8 mouse cellular contexts compared by ENCODE assay signal in the genomic region with DNA sequence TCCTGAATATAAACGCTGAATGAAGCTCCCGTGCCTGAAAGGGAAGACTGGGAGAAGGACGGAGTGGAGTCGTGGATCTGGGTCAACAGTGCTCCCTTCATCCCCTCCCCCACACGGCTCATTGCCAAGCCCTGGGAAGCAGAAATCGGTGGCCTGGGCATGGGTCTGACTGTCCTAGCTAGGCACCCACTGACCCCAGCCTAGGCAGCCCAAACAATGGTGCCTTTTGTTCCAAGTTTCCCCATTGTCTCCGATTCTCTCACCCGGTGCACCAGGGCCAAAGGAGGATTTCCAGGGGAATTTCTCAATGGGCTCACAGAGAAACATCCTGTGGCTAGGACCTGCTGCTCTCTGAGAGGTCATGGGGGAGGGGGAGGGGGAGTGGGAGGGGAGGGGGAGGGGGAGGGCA. TPM values are rescaled to one million over a fixed set of nuclear protein-coding genes. Genes with fewer than 3 reads are reported as not detected.
DNase-seq lines count a peak whose midpoint lies in the region; ATAC-seq lines count a peak whose summit lies in the region.

No protein-coding gene starts in this region.

- peak; percentile 51 to 53 for DNase-seq in left cerebral cortex, adult 18-20 months (ENCODE audit: low spot score in 2 of 2)
- DNase-seq in left cerebral cortex, adult 11 months (ENCODE audit: low spot score): no peak
- DNase-seq in cerebellum, postnatal 14 days: peak; percentile 75 to 85
- DNase-seq in layer of hippocampus, adult 9-11 months: peak; percentile 50
- peak; percentile 98 for DNase-seq in retina, postnatal 1 day
- no peak for DNase-seq in thymus, postnatal 4 days

- H3K4me3 ChIP-seq in heart, embryonic 15.5 days: no peak overlapping the region

- peaks cover 63% of the 10 kb centered on the region for H3K4me1 ChIP-seq in heart, embryonic 15.5 days (replicated peaks)

- peak overlapping the region; percentile 78 for H3K27ac ChIP-seq in heart, embryonic 15.5 days

- WGBS in heart, embryonic 15.5 days: 15% methylated on average over 8 of the region's 8 CpGs

- H3K9me3 ChIP-seq in heart, embryonic 15.5 days (replicated peaks): no peaks in the 10 kb centered on the region

- no peaks in the 10 kb centered on the region for H3K36me3 ChIP-seq in heart, embryonic 15.5 days

- peak; percentile 3; the same call in 1 of the 2 replicates for ATAC-seq in heart, embryonic 15.5 days (replicated peaks; ENCODE audit: insufficient number of reproducible peaks, insufficient read depth, low FRiP score, low read depth)
- ATAC-seq in erythroblast, adult 5-6 weeks (replicated peaks; ENCODE audit: low FRiP score, poor library complexity, severe bottlenecking): no peak

- 0 out of 2 replicates have a peak overlapping the region, but pooled peaks have one; percentile 25 for H3K4me2 ChIP-seq in heart, embryonic 15.5 days

- H3K27me3 ChIP-seq in heart, embryonic 15.5 days: no peaks in the 10 kb centered on the region

- 0 out of 2 replicates have a peak overlapping the region, but pooled peaks have one; percentile 25 for H3K9ac ChIP-seq in heart, embryonic 15.5 days

RNA-seq across cellular contexts. Expression of a gene that starts 19.7 kb away (rescaled TPM):
- 10 to 100 TPM; 75.6 to 77.6 TPM for total RNA-seq in left cerebral cortex, adult 18-20 months (2021)
- polyA plus RNA-seq in heart, embryonic 15.5 days (2015; fragmentation: Nextera tagmentation; extraction: Ambion mirVana): 4.7 and 5.7 TPM in 2 replicates
- total RNA-seq in erythroblast, adult 5-6 weeks (2015; ENCODE audit: low replicate concordance): 0.38 TPM in 1 of 2 replicates, not detected in the other
- 0.28 TPM in 1 of 2 replicates, not detected in the other for total RNA-seq in erythroblast, adult 5-6 weeks (2017; ENCODE audit: low replicate concordance)

RNA-seq across cellular contexts. Expression of a gene that starts 50.6 kb away (rescaled TPM):
- 1 to 10 TPM; 7.9 to 9.0 TPM for total RNA-seq in left cerebral cortex, adult 18-20 months (2021)
- polyA plus RNA-seq in heart, embryonic 15.5 days (2015; fragmentation: Nextera tagmentation; extraction: Ambion mirVana): 1.0 TPM in 2 replicates
- not detected in 2 replicates for total RNA-seq in erythroblast, adult 5-6 weeks (2015; ENCODE audit: low replicate concordance)
- not detected in 2 replicates for total RNA-seq in erythroblast, adult 5-6 weeks (2017; ENCODE audit: low replicate concordance)

Comparison
In these comparisons a context has a peak if more than half of its experiments do, and no peak if none do; other contexts are left out.
1. DNase-seq: peak in left cerebral cortex, adult 18-20 months (2 of 2), cerebellum, postnatal 14 days (2 of 2), layer of hippocampus, adult 9-11 months (single experiment) and retina, postnatal 1 day (single experiment); none in left cerebral cortex, adult 11 months (single experiment) and thymus, postnatal 4 days (single experiment).
2. RNA of a gene that starts 19.7 kb away (total RNA-seq): 75.6 to 77.6 TPM in left cerebral cortex, adult 18-20 months; 0.28 to 0.38 TPM in erythroblast, adult 5-6 weeks; every median in the first group is over 10 times any median in the second.
3. RNA of a gene that starts 50.6 kb away (total RNA-seq): 7.9 to 9.0 TPM in left cerebral cortex, adult 18-20 months; not detected in erythroblast, adult 5-6 weeks; every median in the first group is over 4 times any median in the second.